Mouse (Mus musculus) common myeloid progenitor, adult 5-6 weeks (primary cell): ENCODE measurements around the gene Smpd2. TPM values are rescaled to one million over a fixed set of nuclear protein-coding genes. Genes with fewer than 3 reads are reported as not detected.
A peak's percentile ranks its signal among the peaks of the same experiment; 100 is the strongest.

ENCODE experiments used
- ATAC-seq: replicated peaks from 2 replicates; pipeline ENCODE4 v1.8.0; 2016; ENCODE audit warnings: low read depth, mild to moderate bottlenecking, moderate TSS enrichment, inconsistent platforms; ENCODE audit not compliant: poor library complexity, severe bottlenecking
- total RNA-seq: library from RNA; stranded (forward); fragments of 200-1000, 187-1606 nt; gene quantifications from 2 replicates; pipeline ENCODE4 v1.2.3, GENCODE M21; 2017

Smpd2 gene
- total RNA-seq, 1 experiment from 2014 or later, result 12.9 TPM

- ATAC-seq, result no peak
Observed at GRCm38 (mm10) chr10:41461057-41461722, 29.0 kb downstream of the Smpd2 start.

GRCm38 (mm10) chr10:41460501-41460900 lies 29.7 kb downstream of the Smpd2 start:
- ATAC-seq, result no peak

- no peak for ATAC-seq
Observed at GRCm38 (mm10) chr10:41459990-41460389, 30.2 kb downstream of the Smpd2 start.

- no peak for ATAC-seq
Observed at GRCm38 (mm10) chr10:41452791-41453190, 37.4 kb downstream of the Smpd2 start.

- no peak for ATAC-seq
Observed at GRCm38 (mm10) chr10:41451656-41452055, 38.5 kb downstream of the Smpd2 start.

GRCm38 (mm10) chr10:41450780-41451522 lies 39.2 kb downstream of the Smpd2 start:
- no peak for ATAC-seq

- ATAC-seq, result peak; percentile 98
Observed at GRCm38 (mm10) chr10:41450137-41450670, 40.0 kb downstream of the Smpd2 start, which contains the start of gene Zbtb24. Zbtb24 (plus strand) TSS chr10:41450383.

- ATAC-seq, result peak; percentile 22; the same call in 1 of the 2 replicates
Observed at GRCm38 (mm10) chr10:41449684-41450083, 40.5 kb downstream of the Smpd2 start.

- no peak for ATAC-seq
Observed at GRCm38 (mm10) chr10:41448216-41448615, 42.0 kb downstream of the Smpd2 start.

Other genes starting within 250 kb of the Smpd2 start
- gene Fig4, start 187.1 kb downstream of the Smpd2 start, total RNA-seq, result 25.7 and 32.0 TPM in 2 replicates
- gene Ak9, start 186.4 kb downstream of the Smpd2 start, total RNA-seq, result not detected in 2 replicates
- 18.0 and 21.2 TPM in 2 replicates for gene Zbtb24, start 40.0 kb downstream of the Smpd2 start, total RNA-seq
- gene Mical1, start 14.1 kb downstream of the Smpd2 start, total RNA-seq, result 25.5 and 31.6 TPM in 2 replicates
- 1.0 TPM in 1 of 2 replicates, not detected in the other for gene Ppil6, start 70 bp upstream of the Smpd2 start, total RNA-seq
- gene Cd164, start 29.0 kb upstream of the Smpd2 start, total RNA-seq, result 128 and 169 TPM in 2 replicates
- gene Ccdc162, start 226.3 kb upstream of the Smpd2 start, total RNA-seq, result not detected in 2 replicates